Mouse (Mus musculus): ENCODE data around the gene Mycl. TPM values are rescaled to one million over a fixed set of nuclear protein-coding genes. Genes with fewer than 3 reads are reported as not detected.
"Not testable (repeated sequence)": the region's sequence is repeated elsewhere in the genome, so short reads cannot be mapped to it uniquely, and the experiment has no call there.

The Mycl gene
- polyA plus RNA-seq, 1 experiment from 2014 or later, result 14.0 TPM

DNA sequence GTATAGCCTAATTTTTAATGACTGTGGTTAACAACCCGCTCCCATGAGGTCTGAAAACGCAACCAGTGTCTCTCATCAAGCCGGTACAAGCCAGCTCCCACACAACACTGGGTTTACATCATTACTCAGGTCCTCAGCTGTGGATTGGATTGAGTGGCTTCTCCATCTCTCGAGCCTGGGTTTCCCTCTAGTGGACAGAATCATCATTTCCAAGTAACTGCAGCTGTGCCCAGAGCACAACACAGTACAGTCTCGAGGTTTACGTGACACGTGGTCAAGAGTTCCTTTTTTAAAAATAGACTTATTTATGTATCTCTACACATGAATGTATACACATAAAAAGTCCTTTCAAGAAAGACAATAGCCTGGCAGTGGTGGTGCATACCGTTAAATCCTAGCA is 10.3 kb upstream of the Mycl start:
- no peaks in the 10 kb centered on the region for H3K9me3 ChIP-seq (ENCODE audit: control insufficient read depth, low read length)
- no peak overlapping the region for H3K4me2 ChIP-seq (ENCODE audit: low read length)
- H3K27ac ChIP-seq (ENCODE audit: low read depth), result no peak overlapping the region
- peaks cover 24% of the 10 kb centered on the region for H3K27me3 ChIP-seq (replicated peaks; ENCODE audit: control insufficient read depth, insufficient read depth, low read length)
- no peak overlapping the region for H3K4me3 ChIP-seq (ENCODE audit: low read depth, low read length)
- 33% methylated on average over 8 of the region's 8 CpGs for WGBS
- H3K36me3 ChIP-seq (ENCODE audit: control insufficient read depth, insufficient read depth, low read length), result no peaks in the 10 kb centered on the region
- no peak overlapping the region for H3K9ac ChIP-seq (ENCODE audit: low read length)
- ATAC-seq (replicated peaks; ENCODE audit: low FRiP score, low TSS enrichment, low read depth), result peak; percentile 60
- H3K4me1 ChIP-seq (replicated peaks; ENCODE audit: control insufficient read depth, insufficient read depth, low read length), result no peaks in the 10 kb centered on the region; the same call in none of the 2 replicates
- peak; percentile 65 for DNase-seq (ENCODE audit: low spot score)

- DNase-seq (ENCODE audit: low spot score) (no peak), ATAC-seq (replicated peaks; ENCODE audit: low FRiP score, low TSS enrichment, low read depth) (no peak)
- Histone ChIP-seq H3K9ac (ENCODE audit: low read length) (no peak overlapping the region), H3K4me1 (replicated peaks; ENCODE audit: control insufficient read depth, insufficient read depth, low read length) (no peaks in the 10 kb centered on the region; the same call in none of the 2 replicates), H3K9me3 (ENCODE audit: control insufficient read depth, low read length) (0 out of 2 replicates have a peak, but pooled peaks cover 3% of the 10 kb centered on the region), H3K27ac (ENCODE audit: low read depth) (no peak overlapping the region), H3K36me3 (ENCODE audit: control insufficient read depth, insufficient read depth, low read length) (no peaks in the 10 kb centered on the region), H3K27me3 (replicated peaks; ENCODE audit: control insufficient read depth, insufficient read depth, low read length) (peaks cover 21% of the 10 kb centered on the region), H3K4me3 (ENCODE audit: low read depth, low read length) (no peak overlapping the region), H3K4me2 (ENCODE audit: low read length) (no peak overlapping the region)
- 67% methylated on average over 4 of the region's 4 CpGs for WGBS
These were observed 8.0 kb upstream of the Mycl start for GRCm38 (mm10) chr4:122987421-122987820.

- not testable (repeated sequence) for H3K4me2 ChIP-seq (ENCODE audit: low read length); ATAC-seq (replicated peaks; ENCODE audit: low FRiP score, low TSS enrichment, low read depth); H3K4me1 ChIP-seq (replicated peaks; ENCODE audit: control insufficient read depth, insufficient read depth, low read length); H3K36me3 ChIP-seq (ENCODE audit: control insufficient read depth, insufficient read depth, low read length); H3K4me3 ChIP-seq (ENCODE audit: low read depth, low read length); H3K9me3 ChIP-seq (ENCODE audit: control insufficient read depth, low read length); DNase-seq (ENCODE audit: low spot score); H3K27ac ChIP-seq (ENCODE audit: low read depth); H3K9ac ChIP-seq (ENCODE audit: low read length)
- 66% methylated on average over 3 of the region's 3 CpGs for WGBS
- H3K27me3 ChIP-seq (replicated peaks; ENCODE audit: control insufficient read depth, insufficient read depth, low read length), result peaks cover 15% of the 10 kb centered on the region
These were observed 7.4 kb upstream of the Mycl start for GRCm38 (mm10) chr4:122988004-122988403.

GRCm38 (mm10) chr4:122991177-122991576 is 4.3 kb upstream of the Mycl start:
- Histone ChIP-seq H3K9ac (ENCODE audit: low read length) (no peak overlapping the region), H3K27me3 (replicated peaks; ENCODE audit: control insufficient read depth, insufficient read depth, low read length) (no peaks in the 10 kb centered on the region), H3K4me2 (ENCODE audit: low read length) (no peak overlapping the region), H3K36me3 (ENCODE audit: control insufficient read depth, insufficient read depth, low read length) (no peaks in the 10 kb centered on the region), H3K4me3 (ENCODE audit: low read depth, low read length) (no peak overlapping the region), H3K4me1 (replicated peaks; ENCODE audit: control insufficient read depth, insufficient read depth, low read length) (no peaks in the 10 kb centered on the region), H3K9me3 (ENCODE audit: control insufficient read depth, low read length) (0 out of 2 replicates have a peak, but pooled peaks cover 3% of the 10 kb centered on the region), H3K27ac (ENCODE audit: low read depth) (no peak overlapping the region)
- 83% methylated on average over 1 of the region's 1 CpGs for WGBS
- DNase-seq (ENCODE audit: low spot score) (no peak), ATAC-seq (replicated peaks; ENCODE audit: low FRiP score, low TSS enrichment, low read depth) (no peak)

DNA sequence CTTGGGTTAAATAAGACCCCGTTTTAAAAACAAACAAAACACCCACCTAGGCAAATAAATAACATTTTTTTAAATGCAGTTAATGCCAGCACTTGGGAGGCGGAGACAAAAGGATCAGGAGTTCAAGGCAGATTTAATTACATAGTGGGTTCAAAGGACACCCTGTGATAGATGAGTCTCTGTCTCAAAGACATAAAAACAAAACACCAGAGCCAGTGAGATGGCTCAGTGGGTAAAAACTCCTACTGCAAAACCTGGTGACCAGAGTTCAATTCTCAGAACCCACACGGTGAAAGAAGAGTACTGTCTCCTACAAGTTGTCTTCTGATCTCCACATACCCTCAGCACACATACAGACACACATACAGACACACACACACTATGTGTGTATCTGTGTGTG is 3.2 kb upstream of the Mycl start:
- H3K9ac ChIP-seq (ENCODE audit: low read length), result no peak overlapping the region
- no peak overlapping the region for H3K27ac ChIP-seq (ENCODE audit: low read depth)
- ATAC-seq (replicated peaks; ENCODE audit: low FRiP score, low TSS enrichment, low read depth) (no peak), DNase-seq (ENCODE audit: low spot score) (no peak)
- 55% methylated on average over 3 of the region's 3 CpGs for WGBS
- peaks cover under 1% of the 10 kb centered on the region; the same call in 1 of the 2 replicates for H3K4me1 ChIP-seq (replicated peaks; ENCODE audit: control insufficient read depth, insufficient read depth, low read length)
- H3K4me2 ChIP-seq (ENCODE audit: low read length), result no peak overlapping the region
- no peaks in the 10 kb centered on the region for H3K36me3 ChIP-seq (ENCODE audit: control insufficient read depth, insufficient read depth, low read length)
- 0 out of 2 replicates have a peak, but pooled peaks cover 3% of the 10 kb centered on the region for H3K9me3 ChIP-seq (ENCODE audit: control insufficient read depth, low read length)
- H3K27me3 ChIP-seq (replicated peaks; ENCODE audit: control insufficient read depth, insufficient read depth, low read length), result no peaks in the 10 kb centered on the region
- H3K4me3 ChIP-seq (ENCODE audit: low read depth, low read length), result no peak overlapping the region

GRCm38 (mm10) chr4:122996221-122996617 is 767 bp downstream of the Mycl start:
- Histone ChIP-seq H3K9me3 (ENCODE audit: control insufficient read depth, low read length) (no peaks in the 10 kb centered on the region), H3K36me3 (ENCODE audit: control insufficient read depth, insufficient read depth, low read length) (peaks cover 4% of the 10 kb centered on the region; the same call in 1 of the 2 replicates), H3K4me2 (ENCODE audit: low read length) (peak overlapping the region; percentile 95), H3K27me3 (replicated peaks; ENCODE audit: control insufficient read depth, insufficient read depth, low read length) (peaks cover 3% of the 10 kb centered on the region; the same call in 1 of the 2 replicates), H3K4me1 (replicated peaks; ENCODE audit: control insufficient read depth, insufficient read depth, low read length) (peaks cover 12% of the 10 kb centered on the region; the same call in 1 of the 2 replicates), H3K4me3 (ENCODE audit: low read depth, low read length) (peak overlapping the region; percentile 69), H3K27ac (ENCODE audit: low read depth) (peak overlapping the region; percentile 85), H3K9ac (ENCODE audit: low read length) (peak overlapping the region; percentile 74)
- ATAC-seq (replicated peaks; ENCODE audit: low FRiP score, low TSS enrichment, low read depth), result peak; percentile 53; the same call in 1 of the 2 replicates
- under 1% methylated on average over 25 of the region's 32 CpGs for WGBS
- DNase-seq (ENCODE audit: low spot score), result peak; percentile 90

- peak; percentile 18; the same call in 1 of the 2 replicates for ATAC-seq (replicated peaks; ENCODE audit: low FRiP score, low TSS enrichment, low read depth)
- H3K4me3 ChIP-seq (ENCODE audit: low read depth, low read length), result peak overlapping the region; percentile 69
- H3K27me3 ChIP-seq (replicated peaks; ENCODE audit: control insufficient read depth, insufficient read depth, low read length), result peaks cover 3% of the 10 kb centered on the region; the same call in 1 of the 2 replicates
- peak; percentile 78 for DNase-seq (ENCODE audit: low spot score)
- peak overlapping the region; percentile 95 for H3K4me2 ChIP-seq (ENCODE audit: low read length)
- peaks cover 10% of the 10 kb centered on the region for H3K36me3 ChIP-seq (ENCODE audit: control insufficient read depth, insufficient read depth, low read length)
- H3K4me1 ChIP-seq (replicated peaks; ENCODE audit: control insufficient read depth, insufficient read depth, low read length), result peaks cover 12% of the 10 kb centered on the region; the same call in 1 of the 2 replicates
- no peaks in the 10 kb centered on the region for H3K9me3 ChIP-seq (ENCODE audit: control insufficient read depth, low read length)
- H3K9ac ChIP-seq (ENCODE audit: low read length), result peak overlapping the region; percentile 74
- WGBS, result under 1% methylated on average over 47 of the region's 47 CpGs
- peak overlapping the region; percentile 85; the same call in 1 of the 2 replicates for H3K27ac ChIP-seq (ENCODE audit: low read depth)
These were observed 1.3 kb downstream of the Mycl start for GRCm38 (mm10) chr4:122996618-122997381.

- Histone ChIP-seq H3K36me3 (ENCODE audit: control insufficient read depth, insufficient read depth, low read length) (peaks cover 10% of the 10 kb centered on the region), H3K27ac (ENCODE audit: low read depth) (no peak overlapping the region), H3K4me3 (ENCODE audit: low read depth, low read length) (no peak overlapping the region), H3K4me1 (replicated peaks; ENCODE audit: control insufficient read depth, insufficient read depth, low read length) (peaks cover 12% of the 10 kb centered on the region; the same call in 1 of the 2 replicates), H3K9ac (ENCODE audit: low read length) (no peak overlapping the region), H3K9me3 (ENCODE audit: control insufficient read depth, low read length) (no peaks in the 10 kb centered on the region), H3K4me2 (ENCODE audit: low read length) (peak overlapping the region; percentile 95), H3K27me3 (replicated peaks; ENCODE audit: control insufficient read depth, insufficient read depth, low read length) (peaks cover 3% of the 10 kb centered on the region; the same call in 1 of the 2 replicates)
- ATAC-seq (replicated peaks; ENCODE audit: low FRiP score, low TSS enrichment, low read depth) (0 out of 2 replicates have a peak, but pooled peaks have one; percentile 12), DNase-seq (ENCODE audit: low spot score) (no peak)
- 19% methylated on average over 12 of the region's 12 CpGs for WGBS
These were observed 3.2 kb downstream of the Mycl start for GRCm38 (mm10) chr4:122998537-122999262.
